Mouse (Mus musculus) intestine, embryonic 16.5 days (tissue): ENCODE data around the gene Adam11. TPM values are rescaled to one million over a fixed set of nuclear protein-coding genes. Genes with fewer than 3 reads are reported as not detected.

Experiments used
- ATAC-seq: fragments of 200-750 bp; cut with Nextera tagmentation; 2 replicates; pipeline ENCODE4 v1.8.0; 2017; ENCODE audit warnings: moderate TSS enrichment, moderate library complexity
- H3K27ac ChIP-seq: fragments of 300-500 bp; sonication (generic); 2 replicates; pipeline ENCODE4 v1.5.1; 2014; ENCODE audit warnings: mild to moderate bottlenecking, low read length
- H3K27me3 ChIP-seq: fragments of 300-500 bp; sonication (generic); replicated peaks from 2 replicates; pipeline ENCODE4 v1.6.1; 2014; ENCODE audit warnings: low read length, control low read depth, mixed read lengths; ENCODE audit not compliant: control insufficient read depth, insufficient read depth
- H3K36me3 ChIP-seq: fragments of 300-500 bp; sonication (generic); 2 replicates; pipeline ENCODE4 v1.6.1; 2014; ENCODE audit warnings: low read length, control low read depth; ENCODE audit not compliant: control insufficient read depth, insufficient read depth
- H3K4me1 ChIP-seq: fragments of 300-500 bp; sonication (generic); 2 replicates; pipeline ENCODE4 v1.6.1; 2014; ENCODE audit warnings: low read length, control low read depth, mixed read lengths; ENCODE audit not compliant: control insufficient read depth, insufficient read depth
- H3K4me2 ChIP-seq: fragments of 300-500 bp; sonication (generic); 2 replicates; pipeline ENCODE4 v1.6.1; 2014; ENCODE audit warnings: low read depth, low read length, control low read depth
- H3K4me3 ChIP-seq: fragments of 300-500 bp; sonication (generic); 2 replicates; pipeline ENCODE4 v1.5.1; 2014; ENCODE audit warnings: mild to moderate bottlenecking, low read length
- H3K9ac ChIP-seq: fragments of 300-500 bp; sonication (generic); 2 replicates; pipeline ENCODE4 v1.6.1; 2014; ENCODE audit warnings: low read depth, low read length
- H3K9me3 ChIP-seq: fragments of 300-500 bp; sonication (generic); 2 replicates; pipeline ENCODE4 v1.6.1; 2016; ENCODE audit warnings: low read length, control low read depth; ENCODE audit not compliant: control insufficient read depth
- WGBS: fragments of 180-500 bp; shearing (Covaris S2); extraction: QIAGEN DNeasy Blood & Tissue Kit; methylation state at CpG from one replicate; pipeline ENCODE4 v1.1.7; 2014; 5-methylcytosine and 5-hydroxymethylcytosine counted together
- polyA plus RNA-seq: library from polyadenylated mRNA; unstranded; fragments of >200 nt; fragmentation: Nextera tagmentation; extraction: Ambion mirVana; gene quantifications from 2 replicates; pipeline ENCODE4 v1.2.1, GENCODE M21; 2015

Gene Adam11
- polyA plus RNA-seq, 1 experiment from 2014 or later, result 3.1 TPM

- under 1% methylated on average over 46 of the region's 46 CpGs for WGBS
- Histone ChIP-seq H3K4me1 (peaks cover 27% of the 10 kb centered on the region), H3K27me3 (no peaks in the 10 kb centered on the region), H3K9ac (peak overlapping the region; percentile 77), H3K4me3 (peak overlapping the region; percentile 66), H3K9me3 (no peaks in the 10 kb centered on the region), H3K27ac (peak overlapping the region; percentile 77), H3K36me3 (no peaks in the 10 kb centered on the region), H3K4me2 (peak overlapping the region; percentile 99)
- ATAC-seq, result peak; percentile 45
Observed at GRCm38 (mm10) chr11:102773713-102774611, 12.7 kb downstream of the Adam11 start.

DNA sequence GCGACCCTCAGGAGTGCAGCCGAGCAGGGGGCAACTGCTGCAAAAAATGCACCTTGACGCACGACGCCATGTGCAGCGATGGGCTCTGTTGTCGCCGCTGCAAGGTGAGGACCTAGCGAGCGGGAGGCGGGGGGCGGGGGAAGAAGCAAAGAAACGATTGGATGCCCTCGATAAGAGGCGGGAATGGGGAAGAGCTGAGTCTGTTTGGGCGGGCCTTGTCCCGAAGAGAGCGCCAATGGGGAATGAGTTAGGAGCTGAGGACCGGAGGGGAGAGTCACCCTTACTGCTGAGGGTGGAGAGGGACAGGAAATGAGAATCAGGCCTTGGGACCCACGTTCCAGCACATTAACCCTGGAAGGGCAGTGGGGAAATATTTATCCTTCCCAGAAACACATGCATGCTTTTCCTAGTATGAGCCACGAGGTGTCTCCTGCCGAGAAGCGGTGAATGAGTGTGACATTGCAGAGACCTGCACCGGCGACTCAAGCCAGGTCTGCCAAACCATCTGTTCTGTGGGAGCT is 13.4 kb downstream of the Adam11 start:
- peak overlapping the region; percentile 77 for H3K9ac ChIP-seq
- no peaks in the 10 kb centered on the region for H3K9me3 ChIP-seq
- peak overlapping the region; percentile 99 for H3K4me2 ChIP-seq
- H3K27ac ChIP-seq, result peak overlapping the region; percentile 77; the same call in 1 of the 2 replicates
- ATAC-seq, result peak; percentile 90
- H3K36me3 ChIP-seq, result no peaks in the 10 kb centered on the region
- H3K4me3 ChIP-seq, result peak overlapping the region; percentile 66
- no peaks in the 10 kb centered on the region for H3K27me3 ChIP-seq
- under 1% methylated on average over 25 of the region's 25 CpGs for WGBS
- H3K4me1 ChIP-seq, result peaks cover 25% of the 10 kb centered on the region

DNA sequence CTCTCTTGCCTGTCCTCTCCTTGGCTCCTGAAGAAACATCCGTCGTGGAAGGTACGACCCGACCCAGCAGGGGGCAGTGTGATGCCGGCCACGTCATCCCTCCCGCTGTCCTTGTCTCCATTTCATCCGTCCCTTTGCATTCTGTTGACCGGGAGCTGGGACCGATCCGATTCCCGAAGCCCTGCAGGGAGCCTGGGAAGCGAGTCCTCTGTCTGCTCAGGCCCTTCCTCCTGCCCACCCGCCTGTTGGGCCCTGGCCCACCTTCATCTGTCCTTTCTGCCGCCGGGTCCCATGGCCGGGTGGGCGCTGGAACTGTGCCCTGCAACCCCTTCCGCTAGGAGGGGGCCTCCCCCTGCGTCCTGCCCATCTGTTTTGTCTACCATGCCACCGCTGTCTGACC is 16.4 kb downstream of the Adam11 start:
- H3K27ac ChIP-seq, result no peak overlapping the region

GRCm38 (mm10) chr11:102778165-102778564 is 16.9 kb downstream of the Adam11 start:
- H3K4me3 ChIP-seq, result no peak overlapping the region
- 0 out of 2 replicates have a peak overlapping the region, but pooled peaks have one; percentile 52 for H3K4me2 ChIP-seq
- H3K4me1 ChIP-seq, result peaks cover 16% of the 10 kb centered on the region
- no peaks in the 10 kb centered on the region for H3K36me3 ChIP-seq
- no peaks in the 10 kb centered on the region for H3K27me3 ChIP-seq
- H3K9ac ChIP-seq, result peak overlapping the region; percentile 60; the same call in 1 of the 2 replicates
- ATAC-seq, result no peak
- 45% methylated on average over 14 of the region's 14 CpGs for WGBS
- no peak overlapping the region for H3K27ac ChIP-seq
- no peaks in the 10 kb centered on the region for H3K9me3 ChIP-seq

More for the DNA sequence above, 16.4 kb downstream of the Adam11 start:
- Histone ChIP-seq H3K27me3 (no peaks in the 10 kb centered on the region), H3K9me3 (no peaks in the 10 kb centered on the region), H3K36me3 (no peaks in the 10 kb centered on the region), H3K4me1 (peaks cover 16% of the 10 kb centered on the region), H3K9ac (peak overlapping the region; percentile 60), H3K4me2 (peak overlapping the region; percentile 52), H3K4me3 (peak overlapping the region; percentile 24; the same call in 1 of the 2 replicates)
- ATAC-seq, result no peak
- WGBS, result 33% methylated on average over 21 of the region's 21 CpGs

DNA sequence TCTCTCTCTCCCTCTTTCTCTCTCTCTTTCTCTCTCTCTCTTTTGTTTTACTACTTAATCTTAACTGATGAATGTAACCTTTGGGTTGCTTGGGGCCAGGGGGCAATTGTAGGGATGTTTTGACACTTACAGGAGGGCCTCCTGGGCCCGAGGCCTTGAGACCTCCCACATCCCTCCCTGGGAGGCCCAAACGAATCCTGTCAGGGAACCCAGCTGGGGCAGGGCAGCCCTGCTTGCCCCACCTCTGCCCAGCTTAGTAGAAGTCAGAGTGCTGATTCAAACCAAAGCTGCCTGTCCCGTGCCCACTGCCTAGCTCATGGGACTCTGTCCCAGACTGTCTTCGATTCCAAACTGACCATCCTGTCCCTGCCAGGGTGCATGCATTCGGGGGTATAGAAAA is 17.4 kb downstream of the Adam11 start:
- peak overlapping the region; percentile 11; the same call in 1 of the 2 replicates for H3K9ac ChIP-seq
- no peak for ATAC-seq
- H3K4me2 ChIP-seq, result no peak overlapping the region
- H3K27ac ChIP-seq, result 0 out of 2 replicates have a peak overlapping the region, but pooled peaks have one; percentile 27
- peaks cover 16% of the 10 kb centered on the region for H3K4me1 ChIP-seq
- H3K27me3 ChIP-seq, result no peaks in the 10 kb centered on the region
- no peak overlapping the region for H3K4me3 ChIP-seq
- no peaks in the 10 kb centered on the region for H3K9me3 ChIP-seq
- H3K36me3 ChIP-seq, result no peaks in the 10 kb centered on the region
- 45% methylated on average over 5 of the region's 5 CpGs for WGBS

- Histone ChIP-seq H3K4me1 (peaks cover 16% of the 10 kb centered on the region), H3K4me2 (no peak overlapping the region), H3K9ac (peak overlapping the region; percentile 11; the same call in 1 of the 2 replicates), H3K27me3 (no peaks in the 10 kb centered on the region), H3K36me3 (no peaks in the 10 kb centered on the region), H3K27ac (no peak overlapping the region), H3K9me3 (no peaks in the 10 kb centered on the region), H3K4me3 (no peak overlapping the region)
- 79% methylated on average over 8 of the region's 8 CpGs for whole genome bisulfite sequencing
- no peak for ATAC-seq
Observed at GRCm38 (mm10) chr11:102779081-102779638, 17.9 kb downstream of the Adam11 start.

DNA sequence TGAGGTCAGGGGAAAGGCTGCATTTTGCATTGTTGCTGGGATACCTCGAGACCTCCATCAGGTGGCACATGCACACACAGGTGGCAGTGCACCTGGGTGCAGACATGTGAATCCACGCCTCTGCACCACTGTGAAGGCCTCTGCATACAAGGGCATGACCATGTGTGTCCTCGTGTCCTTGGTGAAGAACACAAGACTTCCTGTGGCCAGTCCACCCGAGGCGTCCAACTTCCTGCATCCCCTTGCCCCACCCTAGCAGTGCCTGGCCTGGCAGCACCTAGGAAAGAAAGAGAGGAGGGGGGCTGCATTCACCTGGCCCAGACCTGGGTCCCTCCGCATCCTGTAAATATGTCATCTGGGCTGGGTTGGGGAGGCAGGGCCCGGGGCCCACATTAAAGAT is 18.6 kb downstream of the Adam11 start:
- H3K27ac ChIP-seq, result no peak overlapping the region
- H3K9ac ChIP-seq, result no peak overlapping the region
- H3K9me3 ChIP-seq, result no peaks in the 10 kb centered on the region
- H3K27me3 ChIP-seq, result no peaks in the 10 kb centered on the region
- H3K4me2 ChIP-seq, result no peak overlapping the region
- WGBS, result 59% methylated on average over 7 of the region's 7 CpGs
- H3K4me1 ChIP-seq, result peaks cover 16% of the 10 kb centered on the region
- no peak overlapping the region for H3K4me3 ChIP-seq
- ATAC-seq, result no peak
- H3K36me3 ChIP-seq, result no peaks in the 10 kb centered on the region

DNA sequence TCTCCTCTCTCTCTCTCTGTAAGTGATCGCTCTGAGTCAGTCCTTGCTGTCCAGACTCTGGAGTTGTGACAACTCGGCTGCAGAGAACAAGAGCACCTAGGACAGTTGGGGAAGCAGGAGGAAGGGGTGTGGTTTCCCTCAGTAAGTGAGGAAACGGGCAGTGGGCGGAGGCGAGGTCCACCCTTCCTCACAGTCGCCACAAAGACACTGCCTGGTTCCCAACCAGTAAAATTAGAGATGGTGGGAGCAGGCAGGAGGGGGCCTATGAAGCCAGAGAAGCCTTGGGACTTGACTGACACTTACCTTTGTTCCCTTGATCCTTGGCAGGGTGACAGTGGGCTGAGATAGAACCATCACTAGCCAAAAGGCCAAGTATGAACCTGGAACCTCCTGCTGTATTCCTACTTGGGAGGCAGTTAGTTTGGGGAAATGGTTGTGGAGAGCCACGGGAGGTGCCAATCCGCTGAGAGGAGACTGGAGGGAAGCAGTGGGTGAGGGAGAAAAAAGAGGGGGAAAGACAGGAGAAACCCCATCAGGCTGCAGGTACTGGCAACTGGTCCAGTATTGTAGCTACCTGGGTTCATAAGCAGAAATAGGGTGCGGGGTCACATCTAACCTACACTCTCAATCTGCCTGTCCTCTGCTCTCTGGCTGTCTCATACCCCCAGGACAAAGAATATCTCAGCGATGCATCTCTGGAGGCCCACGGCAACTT is 19.2 kb downstream of the Adam11 start:
- Histone ChIP-seq H3K27me3 (no peaks in the 10 kb centered on the region), H3K4me3 (no peak overlapping the region), H3K9me3 (no peaks in the 10 kb centered on the region), H3K27ac (no peak overlapping the region), H3K36me3 (no peaks in the 10 kb centered on the region), H3K4me2 (no peak overlapping the region), H3K9ac (0 out of 2 replicates have a peak overlapping the region, but pooled peaks have one; percentile 13), H3K4me1 (peaks cover 11% of the 10 kb centered on the region)
- 50% methylated on average over 11 of the region's 11 CpGs for WGBS
- no peak for ATAC-seq

DNA sequence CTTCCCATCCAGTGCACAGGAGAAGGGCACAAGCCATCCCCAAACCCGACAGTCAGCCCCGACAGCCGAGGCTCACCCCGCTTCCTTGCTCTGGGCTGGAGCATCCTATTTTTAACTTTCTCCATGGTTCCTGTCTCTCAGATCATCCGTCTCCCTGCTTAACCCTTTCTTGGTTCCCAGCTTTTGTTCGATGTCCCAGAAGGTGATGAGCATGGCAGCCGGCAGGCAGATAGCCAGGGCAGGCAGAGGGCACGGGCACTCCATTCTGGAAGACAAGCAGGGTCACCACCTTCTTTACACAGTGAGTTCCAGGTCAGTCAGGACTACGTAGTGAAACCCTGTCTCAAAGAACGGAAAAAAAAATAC is 19.7 kb downstream of the Adam11 start:
- Histone ChIP-seq H3K4me3 (no peak overlapping the region), H3K27me3 (no peaks in the 10 kb centered on the region), H3K4me2 (no peak overlapping the region), H3K27ac (no peak overlapping the region), H3K36me3 (no peaks in the 10 kb centered on the region), H3K9ac (0 out of 2 replicates have a peak overlapping the region, but pooled peaks have one; percentile 13), H3K9me3 (no peaks in the 10 kb centered on the region), H3K4me1 (peaks cover 11% of the 10 kb centered on the region)
- WGBS, result 62% methylated on average over 10 of the region's 10 CpGs
- no peak for ATAC-seq
